Mouse (Mus musculus) stomach, postnatal 0 days (tissue): ENCODE measurements around the gene Rps24.

Experiments used
- CTCF ChIP-seq: IDR thresholded peaks from 2 replicates; pipeline ENCODE4 v1.5.1; 2016; ENCODE audit warnings: antibody characterized with exemption, low read depth, mild to moderate bottlenecking, moderate library complexity
- EP300 ChIP-seq: optimal IDR thresholded peaks from 2 replicates; pipeline ENCODE3; 2016; ENCODE audit warnings: antibody characterized with exemption

- TF ChIP-seq CTCF (no peak), EP300 (no peak)
Measured at GRCm38 (mm10) chr14:24500845-24501186, 13.9 kb downstream of the Rps24 start.
